Mouse (Mus musculus) kidney, postnatal 14 days (tissue): ENCODE measurements around the gene Sigirr.

ENCODE experiments used
- DNase-seq: peaks from one replicate; pipeline ENCODE4 v3.0.0; 2022; ENCODE audit warnings: mixed read lengths

Gene Sigirr

DNA sequence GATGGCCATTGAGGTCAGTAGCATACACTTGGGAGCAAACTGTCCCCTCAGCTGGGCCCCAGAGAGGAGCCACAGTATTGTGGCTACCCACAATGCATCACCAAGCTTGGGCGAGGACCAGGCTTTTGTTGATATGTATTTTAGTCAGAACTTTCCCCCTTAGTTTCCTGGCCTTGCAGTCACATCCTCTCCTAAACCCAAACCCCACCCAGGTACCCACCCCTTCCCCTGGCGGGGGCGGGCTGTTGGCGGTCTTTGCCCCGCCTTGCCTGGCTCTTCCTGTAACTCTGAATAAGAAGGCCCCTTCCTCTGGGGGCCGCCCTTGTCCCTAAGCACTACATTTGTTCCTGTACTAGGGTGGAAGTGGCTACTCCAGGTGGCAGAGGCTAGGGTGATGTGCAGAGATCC lies 3.7 kb downstream of the Sigirr start:
- peak; percentile 81 for DNase-seq

DNA sequence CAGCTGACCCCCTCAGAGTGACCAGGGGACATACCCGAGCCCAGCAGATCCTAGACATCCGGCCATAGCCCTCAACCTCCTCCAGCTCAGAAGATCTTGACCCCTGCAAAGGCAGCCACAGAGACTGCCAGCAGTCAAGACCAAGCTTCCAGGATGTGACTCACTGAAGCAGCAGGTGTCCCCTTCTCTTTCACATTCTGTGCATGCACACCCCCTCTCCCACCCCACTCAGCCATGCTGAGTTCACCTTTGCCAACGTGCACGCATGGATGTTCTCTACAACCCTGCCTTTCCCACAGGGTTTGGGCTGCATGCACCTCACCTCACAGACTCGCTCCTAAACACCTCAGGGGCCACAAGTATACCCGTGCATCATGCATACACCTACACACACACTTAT lies 4.4 kb downstream of the Sigirr start:
- DNase-seq: no peak

DNA sequence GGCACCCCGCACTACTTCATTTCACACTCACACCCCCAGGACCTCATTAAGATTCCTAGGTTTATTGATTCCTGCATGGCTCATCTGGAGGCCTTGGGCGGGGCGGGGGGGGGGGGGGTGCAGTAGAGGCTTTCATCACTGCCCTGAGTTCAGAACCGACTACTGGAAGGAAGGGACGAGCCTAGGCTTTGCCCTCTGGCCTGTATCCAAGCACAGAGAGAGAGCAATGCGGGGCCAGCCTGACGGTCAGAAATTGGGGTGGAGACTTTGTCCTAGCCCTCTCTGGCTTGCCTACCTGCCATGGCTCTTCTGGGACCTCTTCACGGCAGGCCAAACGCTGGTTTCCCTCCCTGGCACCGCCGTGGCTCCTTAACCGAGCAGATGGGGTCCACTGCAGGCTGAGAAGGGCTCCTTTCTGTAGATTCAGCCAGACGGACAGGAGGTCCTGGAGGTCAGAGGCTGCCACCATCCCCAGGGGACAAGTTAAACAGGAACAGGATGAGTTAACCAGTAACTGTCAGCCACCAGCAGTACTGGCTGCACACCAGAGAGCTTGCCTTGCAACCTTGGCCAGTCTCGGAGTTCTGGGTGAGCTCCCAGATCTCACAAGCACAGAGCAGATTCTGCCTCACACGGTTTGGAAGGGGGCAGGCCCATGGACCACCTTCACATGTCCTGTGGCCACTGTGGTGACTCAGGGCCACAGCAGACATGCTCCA lies 5.7 kb downstream of the Sigirr start:
- DNase-seq: peak; percentile 86

DNA sequence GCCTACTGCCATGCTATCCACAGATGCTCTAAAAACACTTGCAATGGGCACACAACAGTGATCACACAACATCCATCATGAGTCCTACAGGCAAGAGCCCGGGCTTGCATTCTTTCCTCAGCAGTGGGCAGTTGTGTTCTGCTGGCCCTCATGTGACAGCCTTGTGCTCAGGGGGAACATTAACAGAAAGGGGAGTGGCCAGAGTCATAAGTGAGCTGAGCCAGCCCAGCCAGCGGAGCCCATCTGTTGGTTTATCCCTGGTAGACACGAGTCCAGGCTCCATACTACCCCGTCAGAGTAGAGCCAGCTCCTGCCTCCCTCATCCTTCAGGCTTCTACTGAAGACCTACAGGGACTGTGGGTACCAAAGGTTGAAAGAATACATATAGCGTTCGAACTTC lies 6.4 kb downstream of the Sigirr start:
- DNase-seq: peak; percentile 85

DNA sequence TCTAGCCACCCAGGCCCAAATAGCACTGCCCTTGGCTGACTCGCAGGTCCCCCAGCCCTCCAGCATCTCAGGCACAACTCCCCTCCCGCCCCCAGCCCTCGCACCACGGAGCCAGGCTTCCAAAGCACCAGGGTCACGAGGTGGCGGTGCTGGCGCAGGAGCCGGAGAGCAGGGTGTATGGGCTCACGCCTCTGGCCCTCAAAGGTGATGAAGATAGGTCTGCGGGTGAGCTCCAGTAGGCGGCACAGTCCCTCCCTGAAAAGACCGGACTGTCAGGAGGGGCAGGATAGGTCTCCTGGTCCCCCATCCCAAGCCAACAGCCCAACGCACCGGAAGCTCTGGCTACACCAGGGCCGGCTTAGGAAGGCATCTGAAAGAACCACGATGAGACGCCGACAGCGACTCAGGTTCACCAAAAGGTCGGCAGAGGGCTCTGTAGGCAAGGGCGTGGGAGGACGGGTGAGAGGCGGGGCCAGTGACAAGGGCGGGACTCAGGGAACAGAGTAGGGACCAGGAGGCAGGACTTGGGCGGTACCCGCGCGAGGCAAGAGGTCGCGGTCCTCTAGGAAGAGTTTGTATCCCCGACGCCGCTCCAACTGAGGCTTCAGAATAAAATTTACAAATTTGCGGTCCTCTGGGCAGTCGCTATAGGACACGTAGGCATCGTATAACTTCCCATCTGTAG lies 8.2 kb downstream of the Sigirr start:
- DNase-seq: peak; percentile 91

DNA sequence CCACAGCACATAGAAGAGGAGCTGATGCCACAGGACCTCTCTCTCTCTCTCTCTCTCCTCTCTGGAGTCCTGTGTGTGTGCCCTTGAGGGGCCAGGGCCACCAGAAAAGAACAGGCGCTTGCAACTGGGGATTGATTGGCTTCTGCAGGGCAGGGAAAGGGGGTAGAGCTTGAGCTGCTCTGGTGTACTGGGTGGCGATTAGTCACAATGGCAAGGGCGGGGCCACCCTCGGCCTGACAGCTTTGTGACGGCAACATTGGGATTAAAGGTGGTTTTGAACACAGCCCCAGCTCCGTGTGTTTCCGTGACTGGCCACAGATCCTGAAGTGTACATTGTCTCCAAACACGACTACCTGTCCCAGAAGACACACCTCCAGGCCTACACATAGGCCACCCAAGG lies 10.1 kb downstream of the Sigirr start:
- DNase-seq: no peak

DNA sequence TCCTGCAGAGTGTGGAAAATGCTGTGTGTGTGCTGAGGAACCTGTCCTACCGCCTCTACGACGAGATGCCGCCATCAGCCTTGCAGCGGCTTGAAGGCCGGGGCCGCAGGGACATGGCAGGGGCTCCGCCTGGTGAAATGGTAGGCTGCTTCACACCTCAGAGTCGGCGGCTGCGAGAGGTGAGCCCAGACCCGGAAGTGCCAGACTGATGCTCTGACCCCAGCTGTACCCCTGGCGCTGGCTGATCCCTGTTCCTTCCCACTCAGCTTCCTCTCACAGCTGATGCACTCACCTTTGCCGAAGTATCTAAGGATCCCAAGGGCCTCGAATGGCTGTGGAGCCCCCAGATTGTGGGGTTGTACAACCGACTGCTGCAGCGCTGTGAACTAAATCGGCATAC lies 11.9 kb downstream of the Sigirr start:
- no peak for DNase-seq

DNA sequence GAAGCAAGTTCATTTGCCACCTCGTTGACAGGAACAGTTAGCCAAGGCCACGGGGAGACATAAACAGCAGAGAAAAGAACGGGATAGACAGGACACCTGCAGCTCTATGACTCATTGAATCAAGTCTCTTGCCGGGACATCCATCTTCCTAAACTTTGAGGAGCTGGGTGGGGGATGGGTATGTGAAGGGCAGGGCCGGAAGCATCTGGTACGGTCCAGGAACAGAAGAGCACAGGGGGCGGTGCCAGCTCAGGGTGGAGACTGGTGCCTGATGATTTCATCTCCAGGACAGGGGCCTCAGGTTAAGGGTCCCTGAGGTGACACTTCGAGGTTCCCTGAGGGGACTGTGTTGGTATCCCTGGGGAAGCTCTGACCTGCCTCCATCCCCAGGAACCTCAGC lies 12.5 kb downstream of the Sigirr start:
- peak; percentile 25 for DNase-seq

DNA sequence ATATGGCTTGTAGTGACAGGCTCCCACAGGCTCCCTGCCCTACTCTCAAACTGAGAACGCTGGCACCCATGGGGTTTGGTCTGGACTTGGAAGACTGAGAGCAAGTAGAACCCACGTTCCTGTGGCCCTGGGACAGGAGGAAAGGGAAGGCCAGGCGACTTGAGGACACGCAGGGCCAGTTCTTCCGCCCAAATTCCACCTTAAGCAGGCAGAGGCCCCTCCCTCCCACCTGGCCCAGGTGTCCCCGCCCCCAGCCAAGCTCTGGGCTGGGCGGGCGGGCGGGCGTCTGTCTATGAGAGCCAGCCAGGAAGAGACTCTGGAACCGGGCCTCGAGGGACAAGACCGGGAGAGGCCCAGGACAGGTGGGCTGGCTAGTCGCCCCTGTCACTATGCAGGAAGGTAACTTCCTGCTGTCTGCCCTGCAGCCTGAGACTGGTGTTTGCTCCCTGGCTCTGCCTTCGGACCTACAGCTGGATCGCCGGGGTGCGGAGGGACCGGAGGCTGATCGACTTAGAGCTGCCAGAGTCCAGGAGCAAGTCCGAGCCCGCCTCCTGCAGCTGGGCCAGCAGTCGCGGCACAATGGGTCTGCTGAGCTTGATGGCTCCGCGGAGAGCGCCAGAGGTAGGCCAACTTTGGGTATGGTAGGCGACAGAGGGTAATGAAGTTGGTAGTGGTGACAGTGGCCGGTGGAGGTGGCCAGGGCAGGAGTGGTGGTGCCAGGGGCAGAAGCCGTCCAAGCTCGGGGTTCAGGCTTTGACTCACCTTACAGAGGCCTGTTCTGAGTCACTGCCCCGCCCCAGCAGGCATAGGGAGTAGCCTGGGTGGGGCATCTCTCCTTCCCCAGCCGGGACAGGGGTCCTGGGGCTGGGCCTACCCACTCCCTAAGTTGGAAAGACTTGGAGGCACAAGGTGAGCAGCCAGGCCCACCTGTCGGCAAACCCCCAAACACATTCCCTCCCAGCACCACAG lies 20.6 kb downstream of the Sigirr start:
- peak; percentile 71 for DNase-seq

DNA sequence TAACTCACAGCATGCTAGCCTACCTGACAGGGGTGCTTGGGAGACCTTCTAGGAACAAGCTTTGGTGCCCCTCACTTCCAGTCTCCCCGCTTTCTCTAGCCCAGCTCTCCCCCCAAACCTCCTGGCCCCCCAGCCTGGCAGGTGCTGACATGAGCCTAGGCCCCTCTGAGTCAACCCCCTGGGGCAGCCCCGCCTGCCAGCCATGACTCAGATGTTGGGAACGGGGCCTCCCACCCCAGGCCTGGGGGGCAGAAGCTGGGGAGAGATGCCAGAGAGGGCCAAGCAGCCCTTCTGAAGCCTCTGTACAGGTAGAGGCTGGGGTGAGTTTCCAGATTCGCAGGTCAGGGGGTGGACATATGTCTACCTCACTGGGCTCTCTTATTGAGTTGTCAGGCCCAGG lies 21.5 kb downstream of the Sigirr start:
- no peak for DNase-seq

DNA sequence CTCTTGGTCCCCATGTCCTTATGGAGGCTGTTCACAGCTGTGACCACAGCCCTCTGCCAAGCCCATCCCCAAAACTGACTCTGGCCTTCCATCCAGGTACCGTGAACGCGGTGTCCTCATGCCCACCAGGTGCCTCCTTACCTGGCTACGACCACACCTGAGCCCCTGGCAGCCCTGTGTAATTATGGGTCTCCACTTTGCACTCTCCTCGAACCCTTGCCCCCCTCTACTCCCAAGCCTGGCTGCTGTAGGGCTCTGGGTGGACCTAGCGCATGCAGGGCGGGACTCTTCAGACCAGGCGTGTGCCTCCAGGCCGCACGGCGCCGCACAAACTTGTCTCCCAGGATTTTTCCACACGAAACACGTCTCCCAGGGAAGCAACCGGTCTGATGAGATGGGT lies 22.5 kb downstream of the Sigirr start, which contains the start of gene Pkp3:
Gene Pkp3, plus strand, starts transcription at position 378 of the 400 bp plus-strand sequence.
- no peak for DNase-seq

DNA sequence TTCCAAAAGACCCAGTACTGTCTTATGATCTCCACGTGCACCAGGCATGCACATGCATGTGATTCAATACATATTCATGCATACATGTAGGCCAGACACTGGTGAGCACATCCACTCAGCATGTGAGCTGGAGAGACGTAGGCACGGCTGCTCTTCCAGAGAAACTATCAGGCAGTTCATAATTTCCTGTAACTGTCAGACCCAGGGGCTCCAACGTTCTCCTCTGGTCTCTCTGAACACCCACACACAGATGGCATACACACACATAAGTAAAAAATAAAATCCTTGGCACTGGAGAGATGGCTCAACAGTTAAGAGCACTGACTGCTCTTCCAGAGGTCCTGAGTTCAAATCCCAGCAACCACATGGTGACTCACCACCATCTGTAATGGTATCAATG lies 26.6 kb downstream of the Sigirr start:
- DNase-seq: no peak

DNA sequence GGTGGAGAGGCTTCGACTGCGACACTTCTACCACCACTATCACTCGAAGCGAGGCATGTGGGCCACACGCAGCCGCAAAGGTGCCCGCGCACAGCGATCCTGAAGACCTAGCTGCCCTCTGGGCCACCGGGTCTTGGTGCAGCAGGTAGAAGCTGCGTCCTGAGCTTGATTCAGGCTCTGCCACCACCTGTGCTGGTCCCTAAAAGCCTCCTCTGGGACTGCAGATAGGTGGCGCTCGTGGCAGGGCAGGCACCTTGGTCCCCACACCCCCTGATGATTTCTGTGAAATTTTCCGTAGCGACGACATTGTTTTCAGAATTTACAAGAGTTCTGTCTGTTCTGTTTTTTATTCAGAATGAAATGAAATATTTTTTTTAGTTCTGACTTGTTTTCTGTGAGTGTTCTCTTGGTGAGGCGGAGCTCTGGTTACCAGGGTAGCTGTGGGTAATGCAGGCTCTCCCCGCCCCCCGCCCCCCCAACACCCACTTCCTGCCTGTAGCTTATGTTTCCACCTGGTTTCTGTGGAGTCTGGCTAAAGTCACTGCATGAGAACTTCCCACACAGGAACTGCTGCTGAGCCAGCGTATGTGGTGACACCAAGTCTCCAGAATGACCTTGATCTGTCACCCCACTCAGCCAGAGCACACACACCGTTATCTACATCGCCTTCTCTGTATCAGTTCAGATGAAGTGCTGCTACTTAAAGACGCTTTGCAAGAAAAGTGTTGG lies 28.2 kb downstream of the Sigirr start:
- peak; percentile 38 for DNase-seq

DNA sequence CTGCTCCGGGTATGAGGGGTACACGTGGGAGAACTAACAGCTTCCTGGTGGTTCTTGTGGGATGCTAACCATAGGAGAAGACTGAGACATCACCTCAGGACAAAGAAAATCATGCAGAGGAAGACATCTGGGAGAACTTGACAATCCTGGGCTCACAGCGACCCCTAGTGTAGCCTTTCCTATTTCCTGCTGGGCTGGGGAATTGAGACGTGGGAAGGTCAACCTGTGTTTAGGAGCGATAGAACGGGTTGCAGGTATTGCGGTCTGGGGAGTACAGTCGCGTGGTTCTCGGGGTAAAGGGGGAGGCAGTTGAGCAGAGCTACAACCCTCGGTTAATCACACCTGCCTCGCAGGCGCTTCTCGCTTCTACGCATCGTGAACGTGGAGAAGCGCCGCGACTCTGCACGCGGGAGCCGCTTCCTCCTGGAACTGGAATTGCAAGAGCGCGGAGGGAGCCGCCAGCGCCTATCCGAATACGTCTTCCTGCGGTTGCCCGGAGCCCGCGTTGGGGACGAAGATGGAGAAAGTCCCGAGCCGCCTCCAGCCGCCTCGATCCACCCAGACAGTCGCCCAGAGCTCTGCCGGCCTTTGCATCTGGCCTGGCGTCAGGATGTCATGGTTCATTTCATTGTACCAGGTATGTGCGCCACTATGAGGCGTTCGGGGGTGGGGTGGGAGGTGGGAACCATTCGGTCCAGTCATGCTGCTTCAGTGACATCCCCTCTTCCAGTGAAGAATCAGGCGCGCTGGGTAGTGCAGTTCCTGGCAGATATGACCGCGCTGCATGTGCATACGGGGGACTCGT lies 30.1 kb downstream of the Sigirr start:
- peak; percentile 81 for DNase-seq

DNA sequence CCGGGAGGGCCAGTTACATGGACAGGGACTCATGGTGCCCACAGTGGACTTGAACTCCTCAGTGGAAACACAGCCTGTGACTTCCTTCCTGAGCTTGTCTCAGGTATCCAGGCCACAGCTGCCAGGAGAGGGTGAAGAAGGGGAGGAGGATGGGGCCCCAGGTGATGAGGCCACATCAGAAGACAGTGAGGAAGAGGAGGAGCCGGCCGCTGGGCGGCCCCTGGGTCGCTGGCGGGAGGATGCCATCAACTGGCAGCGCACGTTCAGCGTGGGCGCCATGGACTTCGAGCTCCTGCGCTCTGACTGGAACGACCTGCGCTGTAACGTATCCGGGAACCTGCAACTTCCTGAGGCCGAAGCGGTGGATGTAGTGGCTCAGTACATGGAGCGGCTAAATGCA lies 32.0 kb downstream of the Sigirr start:
- no peak for DNase-seq

DNA sequence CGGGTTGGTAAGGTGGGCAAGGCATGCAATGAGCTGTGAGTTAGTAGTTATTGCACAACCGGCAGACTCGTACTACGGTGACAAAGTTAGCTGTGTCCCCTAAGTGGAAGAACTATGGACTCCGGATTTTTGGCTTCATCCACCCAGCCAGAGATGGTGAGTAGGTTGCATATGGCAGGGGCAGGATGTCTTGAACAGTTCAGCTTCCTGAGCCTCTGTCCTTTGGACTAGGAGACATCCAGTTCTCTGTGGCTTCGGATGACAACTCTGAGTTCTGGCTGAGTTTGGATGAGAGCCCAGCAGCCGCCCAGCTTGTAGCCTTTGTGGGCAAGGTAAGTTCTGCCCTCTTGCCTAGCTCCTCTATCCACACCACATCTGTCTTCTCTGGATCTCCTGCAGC lies 35.8 kb downstream of the Sigirr start:
- DNase-seq: no peak

DNA sequence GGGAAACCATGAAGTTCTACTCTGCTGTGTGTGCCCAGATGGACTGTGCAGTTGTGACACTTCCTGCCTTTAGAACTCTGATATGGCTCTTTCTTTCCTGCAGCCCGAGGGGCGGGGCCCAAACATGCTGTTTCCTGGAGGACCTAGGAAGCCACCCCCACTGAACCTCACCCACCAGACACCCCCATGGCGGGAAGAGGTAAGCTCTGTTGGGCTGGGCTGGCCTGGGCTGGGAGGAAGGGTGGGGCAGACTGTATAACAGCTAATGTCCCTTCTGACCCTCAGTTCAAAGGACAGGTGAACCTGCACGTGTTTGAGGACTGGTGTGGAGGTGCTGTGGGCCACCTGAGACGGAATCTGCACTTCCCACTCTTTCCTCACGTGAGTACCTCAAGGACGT lies 36.2 kb downstream of the Sigirr start:
- no peak for DNase-seq

DNA sequence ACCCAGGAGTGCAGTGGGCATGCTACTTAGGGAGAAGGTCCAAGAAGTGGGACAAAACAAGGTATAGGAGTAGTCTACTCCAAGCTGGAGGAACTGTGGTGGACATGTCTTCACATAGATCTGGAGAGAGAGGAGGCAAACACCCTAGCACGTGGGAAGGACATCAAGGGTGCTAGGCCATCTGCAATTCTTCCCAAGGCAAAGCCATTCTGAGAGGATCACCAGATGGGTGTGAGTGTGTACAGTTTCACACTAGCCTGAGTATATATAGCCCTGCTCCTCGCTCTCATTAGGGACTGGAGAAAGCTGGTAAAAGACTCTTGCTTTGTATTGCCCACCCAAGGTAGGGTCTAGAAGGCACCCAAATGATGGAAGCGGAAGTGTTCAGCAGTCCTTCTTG lies 37.0 kb downstream of the Sigirr start:
- DNase-seq: no peak

DNA sequence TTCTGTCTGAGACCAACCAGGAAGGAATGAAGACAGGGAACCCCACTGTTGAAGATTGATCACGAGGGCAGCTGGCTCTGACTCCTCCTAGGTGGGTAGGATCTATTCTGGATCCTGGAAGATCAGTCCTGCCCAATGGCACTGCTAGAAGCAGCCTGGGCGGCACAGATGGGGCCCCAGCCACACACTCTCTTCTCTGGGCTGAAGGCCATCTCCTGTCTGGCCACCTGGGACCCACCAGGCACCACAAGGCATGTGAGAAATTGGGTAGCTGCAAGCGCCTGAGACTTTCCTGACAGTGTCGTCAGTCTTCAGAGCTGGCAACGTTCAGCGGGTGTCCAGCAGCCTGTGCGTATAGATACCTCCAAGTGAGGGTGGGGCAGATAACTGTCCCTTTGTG lies 37.8 kb downstream of the Sigirr start:
- no peak for DNase-seq

DNA sequence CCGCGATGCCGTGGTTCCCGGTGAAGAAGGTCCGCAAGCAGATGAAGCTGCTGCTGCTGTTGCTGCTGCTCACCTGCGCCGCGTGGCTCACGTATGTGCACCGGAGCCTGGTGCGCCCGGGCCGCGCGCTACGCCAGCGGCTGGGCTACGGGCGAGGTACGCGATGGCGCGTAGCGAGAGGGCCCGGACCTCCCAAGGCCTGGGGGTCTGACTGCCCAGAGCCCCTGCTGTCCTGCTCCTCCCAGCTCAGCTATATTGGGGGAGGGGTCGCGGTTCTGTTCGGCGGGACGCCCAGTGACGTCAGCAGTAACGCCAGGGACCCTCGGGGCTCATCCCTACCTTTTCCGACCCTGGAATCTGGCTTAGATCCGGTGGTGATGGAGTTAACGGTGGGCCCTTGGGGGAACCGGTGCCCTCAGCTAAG lies 39.1 kb downstream of the Sigirr start:
- DNase-seq: no peak

DNA sequence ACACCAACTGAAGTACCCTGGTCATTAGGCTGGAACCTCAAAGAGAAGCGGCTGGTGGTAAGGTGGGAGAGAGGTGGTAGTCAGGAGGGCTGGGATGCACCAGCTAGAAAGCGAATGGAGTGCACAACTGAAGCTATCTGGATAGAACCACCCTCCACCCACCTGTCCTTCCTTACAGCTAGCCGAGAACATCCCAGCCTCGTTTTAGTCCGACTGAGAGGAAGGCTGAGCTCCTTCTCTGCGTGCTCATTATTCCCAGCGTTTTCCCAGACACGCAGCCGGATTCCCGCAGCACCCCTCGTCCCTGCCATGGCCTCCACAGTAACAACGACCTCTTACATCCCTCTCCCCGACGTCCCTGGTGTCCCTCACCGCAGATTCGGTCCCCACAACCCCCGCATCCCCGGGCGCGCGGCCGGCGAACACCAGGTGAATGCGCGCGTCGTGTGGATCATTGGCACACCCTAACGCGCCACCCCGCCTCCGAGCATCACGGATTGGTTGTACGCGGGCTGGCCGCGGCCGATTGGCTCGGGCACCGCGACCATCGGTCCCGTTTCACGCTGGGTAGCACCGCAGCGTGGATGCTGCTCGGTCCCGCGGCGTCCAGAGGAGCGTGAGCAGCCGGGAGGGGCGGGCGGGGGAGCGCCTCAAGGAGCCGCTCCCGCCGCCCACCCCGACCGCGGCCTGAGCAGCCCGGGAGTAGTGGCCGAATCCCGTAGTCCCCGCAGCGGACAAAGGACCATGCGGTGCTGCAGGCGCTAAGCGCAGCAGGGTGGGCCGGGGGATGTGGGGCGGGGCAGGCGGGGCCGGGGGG lies 39.7 kb downstream of the Sigirr start, which contains the start of gene B4galnt4:
Gene B4galnt4, plus strand, starts transcription at position 679 of the 817 bp plus-strand sequence.
- DNase-seq: peak; percentile 76
